Mouse (Mus musculus): ENCODE measurements at regions not wholly inside any gene's neighbourhood (a gene's known extent, or its start where the extent isn't known, plus 50 kb on each side); places are given as distances from the start of the nearest gene placed in this dataset.

DNA sequence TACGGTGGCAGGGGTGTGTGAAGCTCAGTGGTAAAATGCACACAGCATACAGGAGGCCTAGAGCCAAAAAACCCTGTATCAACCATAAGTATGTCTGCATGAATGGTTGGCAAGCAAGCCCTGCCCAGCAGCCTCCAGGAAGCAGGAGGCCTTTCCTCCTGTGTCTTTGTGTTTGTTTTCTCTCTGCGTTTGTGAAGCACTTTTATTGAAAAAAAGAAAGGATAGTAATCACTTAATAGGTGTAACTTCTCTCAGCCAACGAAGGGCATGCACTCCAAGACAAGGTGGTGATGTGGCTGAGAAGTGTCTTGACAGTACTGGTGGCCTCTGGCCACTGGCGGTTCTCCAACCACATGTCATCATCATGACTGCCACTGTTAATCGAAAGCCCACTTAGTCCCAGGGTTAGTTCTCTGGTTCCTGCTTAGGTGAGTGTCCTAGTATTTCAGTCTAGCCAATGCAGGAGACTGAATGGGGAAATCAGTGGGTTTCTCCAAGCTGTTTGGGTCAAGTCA lies 66.5 kb upstream of the Polg start:
- no peak for TF ChIP-seq POLR2A (IDR thresholded peaks at IDR 0.05; ENCODE audit: borderline replicate concordance, insufficient read depth, low read length)
- TF ChIP-seq CTCF (IDR thresholded peaks at IDR 0.05; ENCODE audit: borderline replicate concordance, insufficient read depth, low read depth, low read length): no peak

Data from cerebellum, adult 2 months (tissue).